In genomic region chr14:60806891-60807344, GRCm38 (mm10) we compare ENCODE assay signal across 14 mouse cellular contexts. TPM values are rescaled to one million over a fixed set of nuclear protein-coding genes. Genes with fewer than 3 reads are reported as not detected.
A peak's percentile ranks its signal among the peaks of the same experiment; 100 is the strongest.
DNase-seq lines count a peak whose midpoint lies in the region; ATAC-seq lines count a peak whose summit lies in the region.
"Had no signal": no experiment of that assay in that cellular context is flagged by ENCODE, and none has a peak within 500 bp of the region (broad histone marks: within the 10 kb centered on the region; RNA-seq: fewer than 3 reads in every experiment).

No protein-coding gene starts in this region.

- H3K4me2 ChIP-seq in lung, embryonic 15.5 days, result no peak overlapping the region
- 0 out of 2 replicates have a peak overlapping the region, but pooled peaks have one; percentile 15 for H3K4me2 ChIP-seq in limb, embryonic 13.5 days (replicated peaks)

- no peak for ATAC-seq in lung, embryonic 15.5 days (ENCODE audit: borderline replicate concordance, extremely low read depth, low FRiP score, low TSS enrichment)
- peak; percentile 28; the same call in 1 of the 2 replicates for ATAC-seq in limb, embryonic 13.5 days (ENCODE audit: low FRiP score, low read depth)
- ATAC-seq: forebrain, embryonic 16.5 days had no signal

- DNase-seq in lung, postnatal 25 days (ENCODE audit: low spot score), result no peak
- peak; percentile 58 for DNase-seq in embryo, embryonic 10 days (ENCODE audit: low spot score)
- DNase-seq in embryonic facial prominence, embryonic 10.5 days (ENCODE audit: low spot score), result peak; percentile 58
- no peak for DNase-seq in kidney, adult 11 months
- no peak for DNase-seq in urinary bladder, postnatal 36 days (ENCODE audit: low spot score in 2 of 2)
- no peak for DNase-seq in Muller cell, postnatal 12 days (ENCODE audit: inconsistent ontology term)
- DNase-seq: cerebellum, postnatal 25 days; heart, adult 2 months; kidney, adult 2 months had no signal

- H3K4me1 ChIP-seq in lung, embryonic 15.5 days, result 0 out of 2 replicates have a peak, but pooled peaks cover 9% of the 10 kb centered on the region
- peaks cover 20% of the 10 kb centered on the region for H3K4me1 ChIP-seq in embryonic facial prominence, embryonic 10.5 days
- peaks cover 8% of the 10 kb centered on the region for H3K4me1 ChIP-seq in limb, embryonic 13.5 days

- H3K9me3 ChIP-seq in lung, embryonic 15.5 days, result no peaks in the 10 kb centered on the region
- no peaks in the 10 kb centered on the region for H3K9me3 ChIP-seq in embryonic facial prominence, embryonic 10.5 days
- no peaks in the 10 kb centered on the region for H3K9me3 ChIP-seq in limb, embryonic 13.5 days
- H3K9me3 ChIP-seq: megakaryocyte, embryonic 14.5 days had no signal

- H3K36me3 ChIP-seq in lung, embryonic 15.5 days, result peaks cover 15% of the 10 kb centered on the region; the same call in 1 of the 2 replicates
- peaks cover 48% of the 10 kb centered on the region for H3K36me3 ChIP-seq in embryonic facial prominence, embryonic 10.5 days (replicated peaks)
- H3K36me3 ChIP-seq in limb, embryonic 13.5 days, result peaks cover 41% of the 10 kb centered on the region

- no peaks in the 10 kb centered on the region for H3K27me3 ChIP-seq in lung, embryonic 15.5 days
- no peaks in the 10 kb centered on the region for H3K27me3 ChIP-seq in embryonic facial prominence, embryonic 10.5 days (replicated peaks; ENCODE audit: low read depth, poor library complexity, severe bottlenecking)
- H3K27me3 ChIP-seq in limb, embryonic 13.5 days, result no peaks in the 10 kb centered on the region
- H3K27me3 ChIP-seq: megakaryocyte, embryonic 14.5 days had no signal

- H3K27ac ChIP-seq in lung, embryonic 15.5 days, result peak overlapping the region; percentile 26; the same call in 1 of the 2 replicates
- H3K27ac ChIP-seq in embryonic facial prominence, embryonic 10.5 days (replicated peaks), result peak overlapping the region; percentile 54
- H3K27ac ChIP-seq in limb, embryonic 13.5 days, result 0 out of 2 replicates have a peak overlapping the region, but pooled peaks have one; percentile 39
- H3K27ac ChIP-seq: heart, adult 2 months had no signal

- 30% methylated on average over 11 of the region's 11 CpGs for WGBS in lung, embryonic 15.5 days
- 39% methylated on average over 11 of the region's 11 CpGs for WGBS in embryonic facial prominence, embryonic 10.5 days
- WGBS in limb, embryonic 13.5 days, result 22% methylated on average over 11 of the region's 11 CpGs

- no peak overlapping the region for H3K9ac ChIP-seq in lung, embryonic 15.5 days
- no peak overlapping the region for H3K9ac ChIP-seq in limb, embryonic 13.5 days

- H3K4me3 ChIP-seq in lung, embryonic 15.5 days, result no peak overlapping the region
- H3K4me3 ChIP-seq in embryonic facial prominence, embryonic 10.5 days, result no peak overlapping the region
- no peak overlapping the region for H3K4me3 ChIP-seq in limb, embryonic 13.5 days
- H3K4me3 ChIP-seq: heart, adult 2 months; megakaryocyte, embryonic 14.5 days had no signal

RNA-seq across cellular contexts. Expression of gene Mipep, which starts 22.5 kb away (rescaled TPM):
- polyA plus RNA-seq in lung, embryonic 15.5 days (2015; fragmentation: Nextera tagmentation; extraction: Ambion mirVana), result 23.6 and 25.4 TPM in 2 replicates
- polyA plus RNA-seq in embryonic facial prominence, embryonic 10.5 days (2016; fragmentation: Nextera tagmentation; extraction: Ambion mirVana), result 24.6 and 25.0 TPM in 2 replicates
- 18.4 and 19.0 TPM in 2 replicates for polyA plus RNA-seq in limb, embryonic 13.5 days (2015; fragmentation: Nextera tagmentation; extraction: Ambion mirVana)

RNA-seq across cellular contexts. Expression of gene C1qtnf9, which starts 39.0 kb away (rescaled TPM):
- 0.52 and 1.1 TPM in 2 replicates for polyA plus RNA-seq in lung, embryonic 15.5 days (2015; fragmentation: Nextera tagmentation; extraction: Ambion mirVana)
- polyA plus RNA-seq in embryonic facial prominence, embryonic 10.5 days (2016; fragmentation: Nextera tagmentation; extraction: Ambion mirVana), result 0.15 and 0.18 TPM in 2 replicates
- polyA plus RNA-seq in limb, embryonic 13.5 days (2015; fragmentation: Nextera tagmentation; extraction: Ambion mirVana), result 1.5 and 1.6 TPM in 2 replicates
- polyA plus RNA-seq: forebrain, embryonic 16.5 days; hindbrain, embryonic 11.5 days had no signal

Comparison
In these comparisons a context has a peak if more than half of its experiments do, and no peak if none do; other contexts are left out.
1. DNase-seq: peak in embryo, embryonic 10 days (single experiment) and embryonic facial prominence, embryonic 10.5 days (single experiment); none in lung, postnatal 25 days (single experiment), kidney, adult 11 months (single experiment), urinary bladder, postnatal 36 days (0 of 2) and Muller cell, postnatal 12 days (single experiment).
2. Peak in every context shown above with its lines, with median percentiles within 50 percentile points of each other: H3K27ac ChIP-seq.